Mouse (Mus musculus): Measurements from ENCODE around the gene Got1. TPM values are rescaled to one million over a fixed set of nuclear protein-coding genes. Genes with fewer than 3 reads are reported as not detected.

Gene Got1
- polyA plus RNA-seq, 1 experiment = 148 TPM

GRCm38 (mm10) chr19:43453025-43453424 is 71.4 kb downstream of the Got1 start:
- Histone ChIP-seq H3K9me3 (replicated peaks; ENCODE audit: control insufficient read depth, insufficient read depth, low read length, poor library complexity, severe bottlenecking) (no peaks in the 10 kb centered on the region), H3K4me3 (ENCODE audit: low read depth, low read length) (no peak overlapping the region), H3K27me3 (ENCODE audit: control insufficient read depth, insufficient read depth, low read length, poor library complexity, severe bottlenecking) (no peaks in the 10 kb centered on the region), H3K36me3 (ENCODE audit: control insufficient read depth, insufficient read depth, low read length, poor library complexity, severe bottlenecking) (no peaks in the 10 kb centered on the region), H3K27ac (ENCODE audit: insufficient read depth, low read length) (no peak overlapping the region), H3K9ac (ENCODE audit: low read depth, poor library complexity, severe bottlenecking) (no peak overlapping the region), H3K4me1 (ENCODE audit: control insufficient read depth, insufficient read depth, low read length) (no peaks in the 10 kb centered on the region)
- TF ChIP-seq CTCF (IDR thresholded peaks at IDR 0.05; ENCODE audit: low read depth, low read length) = no peak
- TF ChIP-seq POLR2A (IDR thresholded peaks at IDR 0.05; ENCODE audit: insufficient read depth, low read length) = no peak
- TF ChIP-seq EP300 (IDR thresholded peaks at IDR 0.05; ENCODE audit: insufficient read depth, low read depth, low read length) = no peak

DNA sequence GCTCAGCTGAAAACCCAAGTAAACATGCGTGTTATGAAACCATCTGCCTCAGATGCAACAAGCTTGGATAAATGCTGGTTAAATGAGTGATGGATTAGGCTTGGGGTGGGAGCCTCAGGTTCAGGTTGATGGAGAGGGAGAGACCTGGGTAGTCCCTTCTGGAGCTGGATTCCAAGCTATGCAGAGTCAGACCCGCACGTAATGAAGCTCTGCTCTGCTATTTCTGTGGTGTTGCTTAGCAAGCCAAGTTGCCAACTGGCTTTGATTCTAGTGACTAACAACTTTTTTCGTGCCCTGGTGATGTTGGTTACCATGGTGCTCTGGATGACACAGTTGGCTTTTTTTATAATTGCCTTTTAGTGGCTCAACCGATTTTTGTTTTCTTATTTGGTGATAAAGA is 72.2 kb downstream of the Got1 start:
- H3K4me3 ChIP-seq (ENCODE audit: low read depth, low read length) = no peak overlapping the region
- no peaks in the 10 kb centered on the region for H3K9me3 ChIP-seq (replicated peaks; ENCODE audit: control insufficient read depth, insufficient read depth, low read length, poor library complexity, severe bottlenecking)
- no peak overlapping the region for H3K9ac ChIP-seq (ENCODE audit: low read depth, poor library complexity, severe bottlenecking)
- no peak overlapping the region for H3K27ac ChIP-seq (ENCODE audit: insufficient read depth, low read length)
- H3K27me3 ChIP-seq (ENCODE audit: control insufficient read depth, insufficient read depth, low read length, poor library complexity, severe bottlenecking) = no peaks in the 10 kb centered on the region
- TF ChIP-seq EP300 (IDR thresholded peaks at IDR 0.05; ENCODE audit: insufficient read depth, low read depth, low read length) (no peak), POLR2A (IDR thresholded peaks at IDR 0.05; ENCODE audit: insufficient read depth, low read length) (no peak), CTCF (IDR thresholded peaks at IDR 0.05; ENCODE audit: low read depth, low read length) (no peak)
- H3K4me1 ChIP-seq (ENCODE audit: control insufficient read depth, insufficient read depth, low read length) = no peaks in the 10 kb centered on the region
- no peaks in the 10 kb centered on the region for H3K36me3 ChIP-seq (ENCODE audit: control insufficient read depth, insufficient read depth, low read length, poor library complexity, severe bottlenecking)

- Histone ChIP-seq H3K4me3 (ENCODE audit: low read depth, low read length) (no peak overlapping the region), H3K27ac (ENCODE audit: insufficient read depth, low read length) (no peak overlapping the region), H3K27me3 (ENCODE audit: control insufficient read depth, insufficient read depth, low read length, poor library complexity, severe bottlenecking) (no peaks in the 10 kb centered on the region; the same call in 1 of the 2 replicates), H3K9ac (ENCODE audit: low read depth, poor library complexity, severe bottlenecking) (no peak overlapping the region), H3K4me1 (ENCODE audit: control insufficient read depth, insufficient read depth, low read length) (no peaks in the 10 kb centered on the region), H3K9me3 (replicated peaks; ENCODE audit: control insufficient read depth, insufficient read depth, low read length, poor library complexity, severe bottlenecking) (no peaks in the 10 kb centered on the region), H3K36me3 (ENCODE audit: control insufficient read depth, insufficient read depth, low read length, poor library complexity, severe bottlenecking) (no peaks in the 10 kb centered on the region)
- TF ChIP-seq POLR2A (IDR thresholded peaks at IDR 0.05; ENCODE audit: insufficient read depth, low read length) (no peak), CTCF (IDR thresholded peaks at IDR 0.05; ENCODE audit: low read depth, low read length) (no peak), EP300 (IDR thresholded peaks at IDR 0.05; ENCODE audit: insufficient read depth, low read depth, low read length) (no peak)
Measured at GRCm38 (mm10) chr19:43451563-43451962, 72.8 kb downstream of the Got1 start.

Other genes with a start within 250 kb of the Got1 start
- gene Hpse2, start 136.2 kb downstream of the Got1 start, polyA plus RNA-seq (2011; ENCODE audit: insufficient read depth, insufficient read length, low read depth, missing spikeins) = not detected in 2 replicates
- gene Cnnm1, start 84.2 kb downstream of the Got1 start, polyA plus RNA-seq (2011; ENCODE audit: insufficient read depth, insufficient read length, low read depth, missing spikeins) = 0.87 and 1.5 TPM in 2 replicates
- not detected in 2 replicates for gene Nkx2-3, start 87.7 kb upstream of the Got1 start, polyA plus RNA-seq (2011; ENCODE audit: insufficient read depth, insufficient read length, low read depth, missing spikeins)
- 31.2 and 38.0 TPM in 2 replicates for gene Slc25a28, start 150.3 kb upstream of the Got1 start, polyA plus RNA-seq (2011; ENCODE audit: insufficient read depth, insufficient read length, low read depth, missing spikeins)
- 6.5 and 8.8 TPM in 2 replicates for gene Entpd7, start 165.1 kb upstream of the Got1 start, polyA plus RNA-seq (2011; ENCODE audit: insufficient read depth, insufficient read length, low read depth, missing spikeins)
- 8.0 and 10.5 TPM in 2 replicates for gene Cutc, start 228.4 kb upstream of the Got1 start, polyA plus RNA-seq (2011; ENCODE audit: insufficient read depth, insufficient read length, low read depth, missing spikeins)
- 29.9 and 31.0 TPM in 2 replicates for gene Cox15, start 228.4 kb upstream of the Got1 start, polyA plus RNA-seq (2011; ENCODE audit: insufficient read depth, insufficient read length, low read depth, missing spikeins)